Mouse (Mus musculus) E14TG2a.4 (cell line): ENCODE data around the gene Xylt1.
A peak's percentile ranks its signal among the peaks of the same experiment; 100 is the strongest.

Experiments used
- H3K27me3 ChIP-seq: 2 replicates; pipeline ENCODE4 v1.6.1; 2014; ENCODE audit warnings: low read length, control low read depth; ENCODE audit not compliant: insufficient read depth
- H3K36me3 ChIP-seq: 2 replicates; pipeline ENCODE4 v1.6.1; 2014; ENCODE audit warnings: low read length, control low read depth; ENCODE audit not compliant: insufficient read depth
- H3K4me1 ChIP-seq: replicated peaks from 2 replicates; pipeline ENCODE4 v1.6.1; 2014; ENCODE audit warnings: low read depth, low read length, control low read depth
- H3K4me3 ChIP-seq: replicated peaks from 2 replicates; pipeline ENCODE4 v1.5.1; 2014; ENCODE audit warnings: mild to moderate bottlenecking, low read length
- H3K9me3 ChIP-seq: 2 replicates; pipeline ENCODE4 v1.6.1; 2014; ENCODE audit warnings: low read length, control low read depth
- CTCF ChIP-seq: conservative IDR thresholded peaks from 2 replicates; pipeline ENCODE4 v1.5.1; 2014; ENCODE audit warnings: low read length
- NANOG ChIP-seq: IDR thresholded peaks from 2 replicates; pipeline ENCODE4 v1.6.1; 2014; ENCODE audit warnings: borderline replicate concordance, low read length, mixed read lengths
- POU5F1 ChIP-seq: IDR thresholded peaks from 2 replicates; pipeline ENCODE4 v1.6.1; 2014; ENCODE audit warnings: low read length, borderline replicate concordance

Xylt1 gene

GRCm38 (mm10) chr7:117380418-117381187 is at the start of gene Xylt1:
Gene Xylt1 (plus strand): TSS chr7:117380979.
- TF ChIP-seq CTCF, result no peak
- TF ChIP-seq NANOG, result no peak
- no peak for TF ChIP-seq POU5F1
- Histone ChIP-seq H3K9me3 (no peaks in the 10 kb centered on the region), H3K4me3 (peak within 1 kb of the TSS; percentile 91), H3K27me3 (peaks cover 37% of the 10 kb centered on the region), H3K36me3 (no peaks in the 10 kb centered on the region), H3K4me1 (peaks cover 20% of the 10 kb centered on the region)

- TF ChIP-seq POU5F1 (no peak), CTCF (peak; percentile 42)
- no peaks in the 10 kb centered on the region for H3K36me3 ChIP-seq
- H3K27me3 ChIP-seq, result no peaks in the 10 kb centered on the region
- H3K9me3 ChIP-seq, result no peaks in the 10 kb centered on the region
- H3K4me3 ChIP-seq, result no peak overlapping the region
- no peaks in the 10 kb centered on the region for H3K4me1 ChIP-seq
These were observed 46.8 kb upstream of the Xylt1 start for GRCm38 (mm10) chr7:117333936-117334335.

GRCm38 (mm10) chr7:117356316-117356715 is 24.5 kb upstream of the Xylt1 start:
- peaks cover 8% of the 10 kb centered on the region for H3K9me3 ChIP-seq
- H3K4me3 ChIP-seq, result no peak overlapping the region
- H3K27me3 ChIP-seq, result no peaks in the 10 kb centered on the region
- TF ChIP-seq NANOG (no peak), POU5F1 (no peak), CTCF (no peak)
- H3K4me1 ChIP-seq, result no peaks in the 10 kb centered on the region
- no peaks in the 10 kb centered on the region for H3K36me3 ChIP-seq

GRCm38 (mm10) chr7:117357425-117358194 is 23.2 kb upstream of the Xylt1 start:
- Histone ChIP-seq H3K4me1 (no peaks in the 10 kb centered on the region), H3K27me3 (no peaks in the 10 kb centered on the region), H3K36me3 (no peaks in the 10 kb centered on the region), H3K4me3 (no peak overlapping the region), H3K9me3 (peaks cover under 1% of the 10 kb centered on the region; the same call in 1 of the 2 replicates)
- no peak for TF ChIP-seq POU5F1
- TF ChIP-seq CTCF, result no peak
- no peak for TF ChIP-seq NANOG

GRCm38 (mm10) chr7:117361281-117361680 is 19.5 kb upstream of the Xylt1 start:
- Histone ChIP-seq H3K36me3 (no peaks in the 10 kb centered on the region), H3K27me3 (no peaks in the 10 kb centered on the region), H3K4me1 (no peaks in the 10 kb centered on the region), H3K4me3 (no peak overlapping the region), H3K9me3 (no peaks in the 10 kb centered on the region)
- TF ChIP-seq NANOG, result no peak

- no peaks in the 10 kb centered on the region for H3K36me3 ChIP-seq
These were observed 18.3 kb upstream of the Xylt1 start for GRCm38 (mm10) chr7:117362493-117362892.

GRCm38 (mm10) chr7:117368647-117369289 is 12.0 kb upstream of the Xylt1 start:
- Histone ChIP-seq H3K9me3 (no peaks in the 10 kb centered on the region), H3K4me3 (no peak overlapping the region), H3K36me3 (no peaks in the 10 kb centered on the region), H3K4me1 (no peaks in the 10 kb centered on the region), H3K27me3 (no peaks in the 10 kb centered on the region)
- TF ChIP-seq CTCF, result no peak
- TF ChIP-seq NANOG, result no peak
- no peak for TF ChIP-seq POU5F1

More at GRCm38 (mm10) chr7:117362493-117362892, 18.3 kb upstream of the Xylt1 start:
- no peaks in the 10 kb centered on the region for H3K9me3 ChIP-seq
- H3K4me3 ChIP-seq, result no peak overlapping the region
- H3K4me1 ChIP-seq, result no peaks in the 10 kb centered on the region
- no peaks in the 10 kb centered on the region for H3K27me3 ChIP-seq
- TF ChIP-seq CTCF, result no peak
- no peak for TF ChIP-seq NANOG
- no peak for TF ChIP-seq POU5F1

GRCm38 (mm10) chr7:117369290-117369941 is 11.4 kb upstream of the Xylt1 start:
- Histone ChIP-seq H3K9me3 (no peaks in the 10 kb centered on the region), H3K36me3 (no peaks in the 10 kb centered on the region), H3K27me3 (no peaks in the 10 kb centered on the region), H3K4me3 (no peak overlapping the region), H3K4me1 (no peaks in the 10 kb centered on the region)
- TF ChIP-seq CTCF (no peak), NANOG (no peak), POU5F1 (no peak)
